Mouse (Mus musculus): ENCODE measurements around the gene Specc1l. TPM values are rescaled to one million over a fixed set of nuclear protein-coding genes. Genes with fewer than 3 reads are reported as not detected.

Gene Specc1l
- polyA plus RNA-seq, 1 experiment from 2014 or later, result 32.7 TPM

- Histone ChIP-seq H3K36me3 (ENCODE audit: control insufficient read depth, insufficient read depth, low read length) (peaks cover 5% of the 10 kb centered on the region; the same call in 1 of the 2 replicates), H3K4me3 (ENCODE audit: low read depth, low read length) (peak overlapping the region; percentile 43), H3K27me3 (ENCODE audit: control insufficient read depth, insufficient read depth, low read length) (peaks cover 7% of the 10 kb centered on the region; the same call in 1 of the 2 replicates), H3K9me3 (ENCODE audit: control insufficient read depth, low read depth, low read length) (no peaks in the 10 kb centered on the region), H3K4me2 (replicated peaks; ENCODE audit: low read depth, low read length) (peak overlapping the region; percentile 78), H3K4me1 (ENCODE audit: control insufficient read depth, insufficient read depth, low read length) (peaks cover 13% of the 10 kb centered on the region; the same call in 1 of the 2 replicates), H3K27ac (ENCODE audit: low read length) (no peak overlapping the region; the same call in 1 of the 2 replicates), H3K9ac (replicated peaks; ENCODE audit: low read depth, low read length) (peak overlapping the region; percentile 42; the same call in 1 of the 2 replicates)
- peak; percentile 60; the same call in 1 of the 2 replicates for ATAC-seq (ENCODE audit: insufficient number of reproducible peaks, insufficient read depth, low FRiP score, low read depth)
- WGBS, result 2% methylated on average over 80 of the region's 81 CpGs
Observed at GRCm38 (mm10) chr10:75316908-75317761, 105.3 kb downstream of the Specc1l start.

- peaks cover 15% of the 10 kb centered on the region; the same call in 1 of the 2 replicates for H3K4me1 ChIP-seq (ENCODE audit: control insufficient read depth, insufficient read depth, low read length)
- H3K27ac ChIP-seq (ENCODE audit: low read length), result no peak overlapping the region
- 0 out of 2 replicates have a peak overlapping the region, but pooled peaks have one; percentile 43 for H3K4me3 ChIP-seq (ENCODE audit: low read depth, low read length)
- peaks cover under 1% of the 10 kb centered on the region; the same call in 1 of the 2 replicates for H3K36me3 ChIP-seq (ENCODE audit: control insufficient read depth, insufficient read depth, low read length)
- peaks cover 7% of the 10 kb centered on the region; the same call in 1 of the 2 replicates for H3K27me3 ChIP-seq (ENCODE audit: control insufficient read depth, insufficient read depth, low read length)
- no peak overlapping the region for H3K9ac ChIP-seq (replicated peaks; ENCODE audit: low read depth, low read length)
- ATAC-seq (ENCODE audit: insufficient number of reproducible peaks, insufficient read depth, low FRiP score, low read depth), result no peak
- 72% methylated on average over 6 of the region's 6 CpGs for WGBS
- no peaks in the 10 kb centered on the region for H3K9me3 ChIP-seq (ENCODE audit: control insufficient read depth, low read depth, low read length)
- peak overlapping the region; percentile 78; the same call in 1 of the 2 replicates for H3K4me2 ChIP-seq (replicated peaks; ENCODE audit: low read depth, low read length)
Observed at GRCm38 (mm10) chr10:75318206-75318605, 106.3 kb downstream of the Specc1l start.

DNA sequence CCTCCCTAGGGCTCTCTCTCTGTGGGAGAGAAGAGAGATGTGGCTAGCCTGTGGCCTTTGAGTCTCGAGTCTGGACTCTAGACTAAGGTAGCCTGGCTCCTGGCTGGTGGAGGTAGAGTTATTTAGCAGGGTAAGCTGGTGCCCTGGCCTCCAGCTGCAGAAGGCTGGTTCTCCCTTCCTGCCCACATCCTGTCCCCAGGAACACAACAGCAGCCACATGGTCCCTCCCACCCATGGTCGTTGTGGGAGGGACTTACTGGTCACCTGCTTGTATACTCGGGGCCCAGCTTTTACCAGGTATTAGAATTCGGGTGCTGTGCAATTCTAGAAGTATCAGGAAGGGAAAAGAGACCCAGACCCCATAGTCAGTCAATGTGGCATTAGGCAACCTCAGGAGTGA is 108.4 kb downstream of the Specc1l start:
- no peak for ATAC-seq (ENCODE audit: insufficient number of reproducible peaks, insufficient read depth, low FRiP score, low read depth)
- Histone ChIP-seq H3K4me1 (ENCODE audit: control insufficient read depth, insufficient read depth, low read length) (peaks cover 8% of the 10 kb centered on the region; the same call in 1 of the 2 replicates), H3K27me3 (ENCODE audit: control insufficient read depth, insufficient read depth, low read length) (peaks cover 7% of the 10 kb centered on the region; the same call in 1 of the 2 replicates), H3K36me3 (ENCODE audit: control insufficient read depth, insufficient read depth, low read length) (no peaks in the 10 kb centered on the region), H3K9me3 (ENCODE audit: control insufficient read depth, low read depth, low read length) (no peaks in the 10 kb centered on the region), H3K4me2 (replicated peaks; ENCODE audit: low read depth, low read length) (no peak overlapping the region), H3K27ac (ENCODE audit: low read length) (no peak overlapping the region), H3K4me3 (ENCODE audit: low read depth, low read length) (no peak overlapping the region), H3K9ac (replicated peaks; ENCODE audit: low read depth, low read length) (no peak overlapping the region)
- WGBS, result 56% methylated on average over 4 of the region's 4 CpGs

- Histone ChIP-seq H3K36me3 (ENCODE audit: control insufficient read depth, insufficient read depth, low read length) (no peaks in the 10 kb centered on the region), H3K27me3 (ENCODE audit: control insufficient read depth, insufficient read depth, low read length) (peaks cover 3% of the 10 kb centered on the region; the same call in 1 of the 2 replicates), H3K4me2 (replicated peaks; ENCODE audit: low read depth, low read length) (no peak overlapping the region), H3K27ac (ENCODE audit: low read length) (no peak overlapping the region), H3K9ac (replicated peaks; ENCODE audit: low read depth, low read length) (no peak overlapping the region), H3K4me1 (ENCODE audit: control insufficient read depth, insufficient read depth, low read length) (0 out of 2 replicates have a peak, but pooled peaks cover 2% of the 10 kb centered on the region), H3K4me3 (ENCODE audit: low read depth, low read length) (no peak overlapping the region), H3K9me3 (ENCODE audit: control insufficient read depth, low read depth, low read length) (no peaks in the 10 kb centered on the region)
- no peak for ATAC-seq (ENCODE audit: insufficient number of reproducible peaks, insufficient read depth, low FRiP score, low read depth)
- 62% methylated on average over 6 of the region's 6 CpGs for WGBS
Observed at GRCm38 (mm10) chr10:75322966-75323365, 111.1 kb downstream of the Specc1l start.

GRCm38 (mm10) chr10:75323986-75324385 is 112.1 kb downstream of the Specc1l start:
- Histone ChIP-seq H3K9ac (replicated peaks; ENCODE audit: low read depth, low read length) (no peak overlapping the region), H3K4me3 (ENCODE audit: low read depth, low read length) (no peak overlapping the region), H3K36me3 (ENCODE audit: control insufficient read depth, insufficient read depth, low read length) (no peaks in the 10 kb centered on the region), H3K27ac (ENCODE audit: low read length) (no peak overlapping the region), H3K27me3 (ENCODE audit: control insufficient read depth, insufficient read depth, low read length) (no peaks in the 10 kb centered on the region), H3K4me2 (replicated peaks; ENCODE audit: low read depth, low read length) (no peak overlapping the region), H3K9me3 (ENCODE audit: control insufficient read depth, low read depth, low read length) (no peaks in the 10 kb centered on the region), H3K4me1 (ENCODE audit: control insufficient read depth, insufficient read depth, low read length) (0 out of 2 replicates have a peak, but pooled peaks cover 2% of the 10 kb centered on the region)
- WGBS, result 82% methylated on average over 8 of the region's 8 CpGs
- no peak for ATAC-seq (ENCODE audit: insufficient number of reproducible peaks, insufficient read depth, low FRiP score, low read depth)

- ATAC-seq (ENCODE audit: insufficient number of reproducible peaks, insufficient read depth, low FRiP score, low read depth), result no peak
- WGBS, result 65% methylated on average over 10 of the region's 10 CpGs
- H3K9ac ChIP-seq (replicated peaks; ENCODE audit: low read depth, low read length), result no peak overlapping the region
Observed at GRCm38 (mm10) chr10:75324391-75324790, 112.5 kb downstream of the Specc1l start.

DNA sequence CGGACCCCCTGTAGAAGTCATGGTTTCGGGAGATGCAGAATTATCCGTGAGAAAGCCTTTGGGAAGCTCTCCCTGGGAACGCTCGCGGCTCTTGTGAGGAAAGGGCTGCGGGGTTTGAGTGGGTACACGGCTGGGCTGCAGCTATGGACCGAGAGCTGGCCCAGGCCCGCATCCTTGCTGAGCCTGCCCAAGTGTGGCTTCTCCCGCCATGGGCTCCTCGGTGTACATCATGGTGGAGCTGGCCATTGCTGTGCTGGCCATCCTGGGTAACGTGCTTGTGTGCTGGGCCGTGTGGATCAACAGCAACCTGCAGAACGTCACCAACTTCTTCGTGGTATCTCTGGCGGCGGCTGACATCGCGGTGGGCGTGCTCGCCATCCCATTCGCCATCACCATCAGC is 113.9 kb downstream of the Specc1l start:
- H3K4me1 ChIP-seq (ENCODE audit: control insufficient read depth, insufficient read depth, low read length), result 0 out of 2 replicates have a peak, but pooled peaks cover 2% of the 10 kb centered on the region
- H3K9ac ChIP-seq (replicated peaks; ENCODE audit: low read depth, low read length), result no peak overlapping the region
- H3K9me3 ChIP-seq (ENCODE audit: control insufficient read depth, low read depth, low read length), result no peaks in the 10 kb centered on the region
- ATAC-seq (ENCODE audit: insufficient number of reproducible peaks, insufficient read depth, low FRiP score, low read depth), result no peak
- no peak overlapping the region for H3K4me3 ChIP-seq (ENCODE audit: low read depth, low read length)
- no peaks in the 10 kb centered on the region for H3K27me3 ChIP-seq (ENCODE audit: control insufficient read depth, insufficient read depth, low read length)
- no peaks in the 10 kb centered on the region for H3K36me3 ChIP-seq (ENCODE audit: control insufficient read depth, insufficient read depth, low read length)
- WGBS, result 97% methylated on average over 23 of the region's 23 CpGs
- H3K27ac ChIP-seq (ENCODE audit: low read length), result no peak overlapping the region
- no peak overlapping the region for H3K4me2 ChIP-seq (replicated peaks; ENCODE audit: low read depth, low read length)

More at GRCm38 (mm10) chr10:75324391-75324790, 112.5 kb downstream of the Specc1l start:
- Histone ChIP-seq H3K4me3 (ENCODE audit: low read depth, low read length) (no peak overlapping the region), H3K4me2 (replicated peaks; ENCODE audit: low read depth, low read length) (no peak overlapping the region), H3K27ac (ENCODE audit: low read length) (no peak overlapping the region), H3K27me3 (ENCODE audit: control insufficient read depth, insufficient read depth, low read length) (no peaks in the 10 kb centered on the region), H3K9me3 (ENCODE audit: control insufficient read depth, low read depth, low read length) (no peaks in the 10 kb centered on the region), H3K36me3 (ENCODE audit: control insufficient read depth, insufficient read depth, low read length) (no peaks in the 10 kb centered on the region), H3K4me1 (ENCODE audit: control insufficient read depth, insufficient read depth, low read length) (0 out of 2 replicates have a peak, but pooled peaks cover 2% of the 10 kb centered on the region)

DNA sequence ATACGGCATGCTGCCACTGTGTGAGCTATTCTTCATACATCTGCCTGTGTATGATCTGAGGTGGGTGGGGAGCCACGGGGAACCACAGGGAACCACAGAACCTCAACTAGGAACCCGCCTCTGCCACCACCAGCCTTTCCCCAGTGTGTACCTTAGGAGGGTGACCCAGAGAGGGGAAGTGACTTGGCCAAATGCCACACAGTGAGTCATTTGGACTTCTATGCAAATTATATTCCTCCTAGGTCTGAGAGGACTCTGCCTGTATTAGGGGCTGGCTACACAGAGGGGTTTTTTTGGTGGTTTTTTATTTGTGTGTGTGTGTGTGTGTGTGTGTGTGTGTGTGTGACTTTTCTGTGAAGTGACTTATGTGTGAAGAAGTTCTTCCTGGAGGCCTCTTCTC is 114.7 kb downstream of the Specc1l start:
- Histone ChIP-seq H3K27ac (ENCODE audit: low read length) (no peak overlapping the region), H3K4me2 (replicated peaks; ENCODE audit: low read depth, low read length) (no peak overlapping the region), H3K27me3 (ENCODE audit: control insufficient read depth, insufficient read depth, low read length) (no peaks in the 10 kb centered on the region), H3K9me3 (ENCODE audit: control insufficient read depth, low read depth, low read length) (no peaks in the 10 kb centered on the region), H3K4me3 (ENCODE audit: low read depth, low read length) (no peak overlapping the region), H3K4me1 (ENCODE audit: control insufficient read depth, insufficient read depth, low read length) (0 out of 2 replicates have a peak, but pooled peaks cover 2% of the 10 kb centered on the region), H3K36me3 (ENCODE audit: control insufficient read depth, insufficient read depth, low read length) (no peaks in the 10 kb centered on the region), H3K9ac (replicated peaks; ENCODE audit: low read depth, low read length) (no peak overlapping the region)
- ATAC-seq (ENCODE audit: insufficient number of reproducible peaks, insufficient read depth, low FRiP score, low read depth), result 0 out of 2 replicates have a peak, but pooled peaks have one; percentile 30
- WGBS, result 83% methylated on average over 3 of the region's 3 CpGs

Data from stomach, embryonic 14.5 days (tissue).